Comparison of ENCODE assay signal across 14 mouse cellular contexts in genomic region chr1:134290300-134290699, GRCm38 (mm10). TPM values are rescaled to one million over a fixed set of nuclear protein-coding genes. Genes with fewer than 3 reads are reported as not detected.
DNase-seq lines count a peak whose midpoint lies in the region; ATAC-seq and TF ChIP-seq lines count a peak whose summit lies in the region.
"Had no signal": no experiment of that assay in that cellular context is flagged by ENCODE, and none has a peak within 500 bp of the region (broad histone marks: within the 10 kb centered on the region; RNA-seq: fewer than 3 reads in every experiment).

No protein-coding gene starts in this region.

- H3K27ac ChIP-seq in hindbrain, postnatal 0 days, result no peak overlapping the region
- H3K27ac ChIP-seq in hindbrain, embryonic 14.5 days, result no peak overlapping the region
- peak overlapping the region; percentile 63 for H3K27ac ChIP-seq in embryonic facial prominence, embryonic 10.5 days (replicated peaks)
- H3K27ac ChIP-seq in embryonic facial prominence, embryonic 15.5 days (replicated peaks), result peak overlapping the region; percentile 28; the same call in 1 of the 2 replicates
- H3K27ac ChIP-seq in limb, embryonic 14.5 days (replicated peaks; ENCODE audit: low read depth, low read length), result peak overlapping the region; percentile 33; the same call in 1 of the 2 replicates
- H3K27ac ChIP-seq: forebrain, embryonic 12.5 days had no signal

- ATAC-seq in hindbrain, postnatal 0 days, result 0 out of 2 replicates have a peak, but pooled peaks have one; percentile 2
- ATAC-seq in hindbrain, embryonic 14.5 days (ENCODE audit: low FRiP score), result no peak
- no peak; the same call in 1 of the 2 replicates for ATAC-seq in embryonic facial prominence, embryonic 15.5 days (ENCODE audit: insufficient number of reproducible peaks, low FRiP score, low TSS enrichment, low read depth)
- ATAC-seq in limb, embryonic 14.5 days (ENCODE audit: low FRiP score, low read depth), result no peak
- no peak for ATAC-seq in CD4-positive, CD25-positive, alpha-beta regulatory T cell, adult 4 months
- ATAC-seq: activated CD4-positive, CD25-positive, alpha-beta regulatory T cell, adult 4 months had no signal

- WGBS in hindbrain, postnatal 0 days, result 94% methylated on average over 13 of the region's 13 CpGs
- WGBS in hindbrain, embryonic 14.5 days, result 89% methylated on average over 13 of the region's 13 CpGs
- WGBS in embryonic facial prominence, embryonic 10.5 days, result 89% methylated on average over 13 of the region's 13 CpGs
- WGBS in embryonic facial prominence, embryonic 15.5 days, result 88% methylated on average over 13 of the region's 13 CpGs
- WGBS in limb, embryonic 14.5 days, result 86% methylated on average over 13 of the region's 13 CpGs

- H3K4me1 ChIP-seq in hindbrain, postnatal 0 days (ENCODE audit: insufficient read depth, low read length), result no peaks in the 10 kb centered on the region
- peaks cover 16% of the 10 kb centered on the region for H3K4me1 ChIP-seq in hindbrain, embryonic 14.5 days (replicated peaks; ENCODE audit: control insufficient read depth, insufficient read depth, low read length)
- peaks cover 51% of the 10 kb centered on the region for H3K4me1 ChIP-seq in embryonic facial prominence, embryonic 10.5 days
- peaks cover 21% of the 10 kb centered on the region for H3K4me1 ChIP-seq in embryonic facial prominence, embryonic 15.5 days
- H3K4me1 ChIP-seq in limb, embryonic 14.5 days (ENCODE audit: control insufficient read depth, insufficient read depth, low read length), result peaks cover 16% of the 10 kb centered on the region

- H3K9ac ChIP-seq in hindbrain, postnatal 0 days (replicated peaks; ENCODE audit: low read length), result no peak overlapping the region
- no peak overlapping the region for H3K9ac ChIP-seq in hindbrain, embryonic 14.5 days
- no peak overlapping the region for H3K9ac ChIP-seq in embryonic facial prominence, embryonic 15.5 days
- H3K9ac ChIP-seq in limb, embryonic 14.5 days (ENCODE audit: low read depth, low read length, severe bottlenecking), result peak overlapping the region; percentile 34
- H3K9ac ChIP-seq: forebrain, embryonic 12.5 days; lung, embryonic 14.5 days had no signal

- no peak for DNase-seq in hindbrain, postnatal 0 days (ENCODE audit: low spot score)
- no peak for DNase-seq in hindbrain, embryonic 14.5 days (ENCODE audit: low spot score)
- peak; percentile 24 for DNase-seq in embryonic facial prominence, embryonic 10.5 days (ENCODE audit: low spot score)
- no peak for DNase-seq in limb, embryonic 14.5 days (ENCODE audit: low spot score)
- no peak for DNase-seq in thymus, postnatal 0 days (ENCODE audit: low spot score)
- DNase-seq: lung, embryonic 14.5 days; thymus, adult 2 months had no signal

- H3K36me3 ChIP-seq in hindbrain, postnatal 0 days (ENCODE audit: insufficient read depth, low read length), result no peaks in the 10 kb centered on the region
- H3K36me3 ChIP-seq in hindbrain, embryonic 14.5 days (replicated peaks; ENCODE audit: control insufficient read depth, insufficient read depth), result no peaks in the 10 kb centered on the region
- H3K36me3 ChIP-seq in embryonic facial prominence, embryonic 10.5 days (replicated peaks), result no peaks in the 10 kb centered on the region
- H3K36me3 ChIP-seq in embryonic facial prominence, embryonic 15.5 days, result no peaks in the 10 kb centered on the region
- no peaks in the 10 kb centered on the region for H3K36me3 ChIP-seq in limb, embryonic 14.5 days (ENCODE audit: control insufficient read depth, insufficient read depth, low read length)
- H3K36me3 ChIP-seq: forebrain, embryonic 12.5 days had no signal

- H3K4me3 ChIP-seq in hindbrain, postnatal 0 days (ENCODE audit: low read length), result no peak overlapping the region
- no peak overlapping the region for H3K4me3 ChIP-seq in hindbrain, embryonic 14.5 days (replicated peaks; ENCODE audit: low read length)
- H3K4me3 ChIP-seq in embryonic facial prominence, embryonic 10.5 days, result no peak overlapping the region
- H3K4me3 ChIP-seq in embryonic facial prominence, embryonic 15.5 days (replicated peaks), result peak overlapping the region; percentile 18
- peak overlapping the region; percentile 10; the same call in 1 of the 2 replicates for H3K4me3 ChIP-seq in limb, embryonic 14.5 days (replicated peaks; ENCODE audit: low read length)
- H3K4me3 ChIP-seq: forebrain, embryonic 12.5 days had no signal

- no peak overlapping the region for H3K4me2 ChIP-seq in hindbrain, postnatal 0 days (ENCODE audit: low read depth, low read length)
- H3K4me2 ChIP-seq in hindbrain, embryonic 14.5 days (replicated peaks), result no peak overlapping the region
- no peak overlapping the region for H3K4me2 ChIP-seq in embryonic facial prominence, embryonic 15.5 days (replicated peaks)
- no peak overlapping the region for H3K4me2 ChIP-seq in limb, embryonic 14.5 days (replicated peaks; ENCODE audit: low read depth, low read length, severe bottlenecking)
- H3K4me2 ChIP-seq: forebrain, embryonic 12.5 days; lung, embryonic 14.5 days had no signal

- H3K27me3 ChIP-seq in hindbrain, postnatal 0 days (ENCODE audit: insufficient read depth, low read length), result no peaks in the 10 kb centered on the region
- H3K27me3 ChIP-seq in hindbrain, embryonic 14.5 days (ENCODE audit: control insufficient read depth, insufficient read depth, low read length), result no peaks in the 10 kb centered on the region
- H3K27me3 ChIP-seq in embryonic facial prominence, embryonic 10.5 days (replicated peaks; ENCODE audit: low read depth, poor library complexity, severe bottlenecking), result peaks cover 6% of the 10 kb centered on the region; the same call in 1 of the 2 replicates
- no peaks in the 10 kb centered on the region for H3K27me3 ChIP-seq in embryonic facial prominence, embryonic 15.5 days
- no peaks in the 10 kb centered on the region for H3K27me3 ChIP-seq in limb, embryonic 14.5 days (ENCODE audit: control insufficient read depth, insufficient read depth, low read length)
- H3K27me3 ChIP-seq: forebrain, embryonic 12.5 days had no signal

- H3K9me3 ChIP-seq in hindbrain, postnatal 0 days (ENCODE audit: low read length), result no peaks in the 10 kb centered on the region
- no peaks in the 10 kb centered on the region for H3K9me3 ChIP-seq in hindbrain, embryonic 14.5 days (ENCODE audit: control insufficient read depth, low read length)
- no peaks in the 10 kb centered on the region for H3K9me3 ChIP-seq in embryonic facial prominence, embryonic 10.5 days
- H3K9me3 ChIP-seq in embryonic facial prominence, embryonic 15.5 days (replicated peaks), result no peaks in the 10 kb centered on the region
- no peaks in the 10 kb centered on the region for H3K9me3 ChIP-seq in limb, embryonic 14.5 days (ENCODE audit: control insufficient read depth, low read length)
- H3K9me3 ChIP-seq: forebrain, embryonic 12.5 days had no signal

- TF ChIP-seq CTCF in hindbrain, postnatal 0 days (IDR thresholded peaks at IDR 0.05; ENCODE audit: low read depth), result no peak

- no peak for TF ChIP-seq POLR2A in limb, embryonic 14.5 days (IDR thresholded peaks at IDR 0.05; ENCODE audit: borderline replicate concordance, extremely low read depth, insufficient read depth, insufficient read length)

RNA-seq across cellular contexts. Expression of gene Myog, which starts 0.5 kb away (rescaled TPM):
- 0.16 TPM in 1 of 2 replicates, not detected in the other for total RNA-seq in hindbrain, postnatal 0 days (2014; rRNA removed)
- not detected in 2 replicates for polyA plus RNA-seq in hindbrain, postnatal 0 days (2015; fragmentation: Nextera tagmentation; extraction: Ambion mirVana)
- polyA plus RNA-seq in hindbrain, embryonic 14.5 days (2014; fragmentation: Nextera tagmentation; extraction: Ambion mirVana), result 0.13 and 0.17 TPM in 2 replicates
- 0.62 and 3.1 TPM in 2 replicates for polyA plus RNA-seq in embryonic facial prominence, embryonic 10.5 days (2016; fragmentation: Nextera tagmentation; extraction: Ambion mirVana)
- polyA plus RNA-seq in embryonic facial prominence, embryonic 15.5 days (2015; fragmentation: Nextera tagmentation; extraction: Ambion mirVana), result 186 and 239 TPM in 2 replicates
- 162 and 165 TPM in 2 replicates for polyA plus RNA-seq in limb, embryonic 14.5 days (2012; rRNA removed)
- 118 and 149 TPM in 2 replicates for polyA plus RNA-seq in limb, embryonic 14.5 days (2014; fragmentation: Nextera tagmentation; extraction: Ambion mirVana)
- polyA plus RNA-seq in thymus, postnatal 0 days (2015; fragmentation: Nextera tagmentation; extraction: Ambion mirVana), result 3.0 and 3.5 TPM in 2 replicates
- not detected for polyA plus RNA-seq in CD4-positive, CD25-positive, alpha-beta regulatory T cell, adult 4 months (2017; shearing (Covaris generic))
- total RNA-seq: layer of hippocampus, postnatal 10 days; left cerebral cortex, postnatal 4 days; neutrophil, adult 5-6 weeks had no signal
- polyA plus RNA-seq: activated CD4-positive, CD25-positive, alpha-beta regulatory T cell, adult 4 months; lung, embryonic 14.5 days had no signal

RNA-seq across cellular contexts. Expression of gene Ppfia4, which starts 42.4 kb away (rescaled TPM):
- 42.7 and 46.5 TPM in 2 replicates for total RNA-seq in hindbrain, postnatal 0 days (2014; rRNA removed)
- polyA plus RNA-seq in hindbrain, postnatal 0 days (2015; fragmentation: Nextera tagmentation; extraction: Ambion mirVana), result 30.6 and 31.6 TPM in 2 replicates
- 20.4 and 22.3 TPM in 2 replicates for polyA plus RNA-seq in hindbrain, embryonic 14.5 days (2014; fragmentation: Nextera tagmentation; extraction: Ambion mirVana)
- 2.4 and 2.5 TPM in 2 replicates for polyA plus RNA-seq in embryonic facial prominence, embryonic 10.5 days (2016; fragmentation: Nextera tagmentation; extraction: Ambion mirVana)
- polyA plus RNA-seq in embryonic facial prominence, embryonic 15.5 days (2015; fragmentation: Nextera tagmentation; extraction: Ambion mirVana), result 11.6 and 12.2 TPM in 2 replicates
- 32.3 and 38.9 TPM in 2 replicates for polyA plus RNA-seq in limb, embryonic 14.5 days (2012; rRNA removed)
- polyA plus RNA-seq in limb, embryonic 14.5 days (2014; fragmentation: Nextera tagmentation; extraction: Ambion mirVana), result 10.1 and 10.9 TPM in 2 replicates
- polyA plus RNA-seq in thymus, postnatal 0 days (2015; fragmentation: Nextera tagmentation; extraction: Ambion mirVana), result 2.1 and 3.2 TPM in 2 replicates
- under 1 TPM in 1 of 2 experiments, not detected in 1; 0.20 TPM for polyA plus RNA-seq in CD4-positive, CD25-positive, alpha-beta regulatory T cell, adult 4 months (2017; shearing (Covaris generic))

RNA-seq across cellular contexts. Expression of gene Adora1, which starts 55.1 kb away (rescaled TPM):
- 51.1 and 54.2 TPM in 2 replicates for total RNA-seq in hindbrain, postnatal 0 days (2014; rRNA removed)
- 32.6 and 33.4 TPM in 2 replicates for polyA plus RNA-seq in hindbrain, postnatal 0 days (2015; fragmentation: Nextera tagmentation; extraction: Ambion mirVana)
- polyA plus RNA-seq in hindbrain, embryonic 14.5 days (2014; fragmentation: Nextera tagmentation; extraction: Ambion mirVana), result 13.0 and 14.9 TPM in 2 replicates
- polyA plus RNA-seq in embryonic facial prominence, embryonic 10.5 days (2016; fragmentation: Nextera tagmentation; extraction: Ambion mirVana), result 0.28 and 0.65 TPM in 2 replicates
- 3.8 and 4.1 TPM in 2 replicates for polyA plus RNA-seq in embryonic facial prominence, embryonic 15.5 days (2015; fragmentation: Nextera tagmentation; extraction: Ambion mirVana)
- polyA plus RNA-seq in limb, embryonic 14.5 days (2012; rRNA removed), result 2.0 and 3.6 TPM in 2 replicates
- 1.4 and 2.0 TPM in 2 replicates for polyA plus RNA-seq in limb, embryonic 14.5 days (2014; fragmentation: Nextera tagmentation; extraction: Ambion mirVana)
- 0.14 and 0.21 TPM in 2 replicates for polyA plus RNA-seq in thymus, postnatal 0 days (2015; fragmentation: Nextera tagmentation; extraction: Ambion mirVana)
- polyA plus RNA-seq in CD4-positive, CD25-positive, alpha-beta regulatory T cell, adult 4 months (2017; shearing (Covaris generic)), result under 1 TPM in 1 of 2 experiments, not detected in 1; 0.26 TPM
- total RNA-seq: neutrophil, adult 5-6 weeks had no signal

Comparison
In these comparisons a context has a peak if more than half of its experiments do, and no peak if none do; other contexts are left out.
1. H3K4me3 ChIP-seq: peak in embryonic facial prominence, embryonic 15.5 days (single experiment) and limb, embryonic 14.5 days (single experiment); none in hindbrain, postnatal 0 days (single experiment), hindbrain, embryonic 14.5 days (single experiment) and embryonic facial prominence, embryonic 10.5 days (single experiment).
2. RNA of gene Myog, which starts 0.5 kb away (polyA plus RNA-seq): 186 to 239 TPM in embryonic facial prominence, embryonic 15.5 days and 118 to 165 TPM in limb, embryonic 14.5 days; 0.62 to 3.1 TPM in embryonic facial prominence, embryonic 10.5 days, 3.0 to 3.5 TPM in thymus, postnatal 0 days, 0.13 to 0.17 TPM in hindbrain, embryonic 14.5 days, not detected in hindbrain, postnatal 0 days and not detected in CD4-positive, CD25-positive, alpha-beta regulatory T cell, adult 4 months; every median in the first group is over 10 times any median in the second.
3. H3K27ac ChIP-seq: peak in embryonic facial prominence, embryonic 10.5 days (single experiment), embryonic facial prominence, embryonic 15.5 days (single experiment) and limb, embryonic 14.5 days (single experiment); none in hindbrain, postnatal 0 days (single experiment) and hindbrain, embryonic 14.5 days (single experiment).